Mouse (Mus musculus): ENCODE data around the gene Rgl2. TPM values are rescaled to one million over a fixed set of nuclear protein-coding genes. Genes with fewer than 3 reads are reported as not detected.
A peak's percentile ranks its signal among the peaks of the same experiment; 100 is the strongest.
"Not testable (repeated sequence)": the region's sequence is repeated elsewhere in the genome, so short reads cannot be mapped to it uniquely, and the experiment has no call there.

The Rgl2 gene
- total RNA-seq, 2 experiments from 2014 or later, result 26.5 to 28.3 TPM

GRCm38 (mm10) chr17:33904835-33905234 is 24.5 kb upstream of the Rgl2 start, which contains the start of gene Platr17:
Gene Platr17 (plus strand): TSS chr17:33905135.
- DNase-seq; intact Hi-C loops (cut with DNase I): not testable (repeated sequence)

GRCm38 (mm10) chr17:33908331-33909076 is 20.8 kb upstream of the Rgl2 start:
- DNase-seq, result peak in 1 of 2 experiments; percentile 16
- intact Hi-C loops (cut with DNase I), result no loop called here

GRCm38 (mm10) chr17:33909077-33909868 is 20.1 kb upstream of the Rgl2 start, which contains the start of gene Daxx:
Gene Daxx (plus strand): TSS chr17:33909414.
- intact Hi-C loops (cut with DNase I), result no loop called here
- peak; percentile 97 to 99 for DNase-seq

- intact Hi-C loops (cut with DNase I), result no loop called here
- DNase-seq, result peak in 1 of 2 experiments; percentile 11
Observed at GRCm38 (mm10) chr17:33909869-33910250, 19.5 kb upstream of the Rgl2 start.

- intact Hi-C loops (cut with DNase I), result no loop called here
- DNase-seq, result no peak
Observed at GRCm38 (mm10) chr17:33910346-33911051, 18.8 kb upstream of the Rgl2 start.

- no peak for DNase-seq
- intact Hi-C loops (cut with DNase I), result no loop called here
Observed at GRCm38 (mm10) chr17:33911052-33911812, 18.1 kb upstream of the Rgl2 start.

GRCm38 (mm10) chr17:33911813-33912414 is 17.4 kb upstream of the Rgl2 start:
- intact Hi-C loops (cut with DNase I), result no loop called here
- DNase-seq, result peak in 1 of 2 experiments; percentile 5

- no peak for DNase-seq
- intact Hi-C loops (cut with DNase I), result no loop called here
Observed at GRCm38 (mm10) chr17:33913264-33913663, 16.1 kb upstream of the Rgl2 start.

- intact Hi-C loops (cut with DNase I), result no loop called here
- no peak for DNase-seq
Observed at GRCm38 (mm10) chr17:33913905-33914304, 15.4 kb upstream of the Rgl2 start.

GRCm38 (mm10) chr17:33914969-33915391 is 14.4 kb upstream of the Rgl2 start:
- intact Hi-C loops (cut with DNase I), result no loop called here
- no peak for DNase-seq

- intact Hi-C loops (cut with DNase I), result no loop called here
- peak; percentile 89 to 94 for DNase-seq
Observed at GRCm38 (mm10) chr17:33915671-33916250, 13.6 kb upstream of the Rgl2 start, which contains the start of the genes Tapbp and Zbtb22. Gene Tapbp (plus strand): TSS chr17:33915899. Gene Zbtb22 (plus strand): TSS chr17:33915904.

- no peak for DNase-seq
- intact Hi-C loops (cut with DNase I), result no loop called here
Observed at GRCm38 (mm10) chr17:33916294-33916693, 13.0 kb upstream of the Rgl2 start.

- intact Hi-C loops (cut with DNase I), result no loop called here
Observed at GRCm38 (mm10) chr17:33916847-33917655, 12.3 kb upstream of the Rgl2 start.

GRCm38 (mm10) chr17:33917656-33918292 is 11.6 kb upstream of the Rgl2 start:
- intact Hi-C loops (cut with DNase I), result no loop called here
- peak in 1 of 2 experiments; percentile 3 for DNase-seq

More at GRCm38 (mm10) chr17:33916847-33917655, 12.3 kb upstream of the Rgl2 start:
- DNase-seq, result peak in 1 of 2 experiments; percentile 11

- peak; percentile 47 to 57 for DNase-seq
Observed at GRCm38 (mm10) chr17:33918293-33919203, 10.8 kb upstream of the Rgl2 start.

More at GRCm38 (mm10) chr17:33918293-33919203, 10.8 kb upstream of the Rgl2 start:
- intact Hi-C loops (cut with DNase I), result no loop called here

Measured in gastrocnemius, postnatal 36 days (tissue).